Mouse (Mus musculus): ENCODE data around the gene Sgsm2. TPM values are rescaled to one million over a fixed set of nuclear protein-coding genes. Genes with fewer than 3 reads are reported as not detected.
A peak's percentile ranks its signal among the peaks of the same experiment; 100 is the strongest.

The Sgsm2 gene
- total RNA-seq, 2 experiments from 2014 or later = 83.1 to 94.5 TPM

DNA sequence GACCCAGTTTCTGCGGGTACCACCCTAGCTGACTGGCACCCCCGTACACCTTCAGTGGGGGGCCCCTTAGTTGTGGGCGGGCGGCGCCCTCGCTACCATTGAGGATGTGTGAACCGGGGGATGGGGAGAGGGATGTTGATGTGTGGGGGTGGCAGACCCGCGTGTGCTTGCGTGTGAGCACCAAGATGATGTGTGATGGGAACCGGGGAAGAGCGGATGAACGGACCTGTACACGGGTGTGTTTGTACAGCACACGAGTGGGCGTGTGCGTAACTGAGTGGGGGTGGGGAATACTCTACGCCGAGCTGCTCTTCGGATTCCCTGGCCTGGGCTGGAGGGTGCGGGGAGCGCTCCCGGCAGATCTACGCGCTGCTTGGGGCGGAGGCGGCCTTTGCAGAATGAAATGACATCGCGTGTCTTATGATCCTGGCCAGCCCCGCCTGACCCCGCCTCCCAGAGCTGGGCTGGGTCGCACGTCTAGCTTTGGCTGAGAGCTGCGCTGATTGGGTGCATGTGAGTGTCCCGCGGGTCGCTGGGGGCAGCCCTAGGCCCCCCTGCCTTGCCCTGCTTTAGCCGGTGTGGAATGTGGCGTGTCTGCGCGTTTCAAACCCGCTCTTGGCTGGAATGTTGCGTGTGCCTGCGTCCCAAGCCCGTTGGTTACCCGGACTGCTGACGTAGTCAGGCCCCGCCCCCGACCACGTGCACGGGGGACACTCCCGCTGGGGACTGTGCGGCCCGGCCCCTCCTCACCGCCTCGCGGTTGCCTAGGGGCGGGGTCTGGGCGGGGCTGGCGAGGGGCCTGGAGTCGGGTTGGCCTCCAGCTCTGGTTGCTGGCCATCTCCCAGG lies 65.0 kb downstream of the Sgsm2 start:
- no peak for TF ChIP-seq CTCF (IDR thresholded peaks at IDR 0.05)
- intact Hi-C loops (cut with DNase I) = loop anchor here (5.0 kb wide), 3 partner anchors 110 to 340 kb away; partner anchors contain the start of gene Pafah1b1
- peak; percentile 97 to 98 for DNase-seq (ENCODE audit: extremely low spot score in 1 of 2, low spot score in 2 of 2)
- peak overlapping the region; percentile 76 for H3K4me3 ChIP-seq
- H3K27ac ChIP-seq = peak overlapping the region; percentile 96

GRCm38 (mm10) chr11:74831191-74831605 lies 65.7 kb downstream of the Sgsm2 start:
- intact Hi-C loops (cut with DNase I) = loop anchor here (5.0 kb wide), 3 partner anchors 109 to 341 kb away; partner anchors contain the start of gene Pafah1b1
- Histone ChIP-seq H3K4me3 (peak overlapping the region; percentile 76), H3K27ac (peak overlapping the region; percentile 96)
- DNase-seq (ENCODE audit: extremely low spot score in 1 of 2, low spot score in 2 of 2) = peak in 1 of 2 experiments; percentile 59
- TF ChIP-seq CTCF (IDR thresholded peaks at IDR 0.05) = no peak

DNA sequence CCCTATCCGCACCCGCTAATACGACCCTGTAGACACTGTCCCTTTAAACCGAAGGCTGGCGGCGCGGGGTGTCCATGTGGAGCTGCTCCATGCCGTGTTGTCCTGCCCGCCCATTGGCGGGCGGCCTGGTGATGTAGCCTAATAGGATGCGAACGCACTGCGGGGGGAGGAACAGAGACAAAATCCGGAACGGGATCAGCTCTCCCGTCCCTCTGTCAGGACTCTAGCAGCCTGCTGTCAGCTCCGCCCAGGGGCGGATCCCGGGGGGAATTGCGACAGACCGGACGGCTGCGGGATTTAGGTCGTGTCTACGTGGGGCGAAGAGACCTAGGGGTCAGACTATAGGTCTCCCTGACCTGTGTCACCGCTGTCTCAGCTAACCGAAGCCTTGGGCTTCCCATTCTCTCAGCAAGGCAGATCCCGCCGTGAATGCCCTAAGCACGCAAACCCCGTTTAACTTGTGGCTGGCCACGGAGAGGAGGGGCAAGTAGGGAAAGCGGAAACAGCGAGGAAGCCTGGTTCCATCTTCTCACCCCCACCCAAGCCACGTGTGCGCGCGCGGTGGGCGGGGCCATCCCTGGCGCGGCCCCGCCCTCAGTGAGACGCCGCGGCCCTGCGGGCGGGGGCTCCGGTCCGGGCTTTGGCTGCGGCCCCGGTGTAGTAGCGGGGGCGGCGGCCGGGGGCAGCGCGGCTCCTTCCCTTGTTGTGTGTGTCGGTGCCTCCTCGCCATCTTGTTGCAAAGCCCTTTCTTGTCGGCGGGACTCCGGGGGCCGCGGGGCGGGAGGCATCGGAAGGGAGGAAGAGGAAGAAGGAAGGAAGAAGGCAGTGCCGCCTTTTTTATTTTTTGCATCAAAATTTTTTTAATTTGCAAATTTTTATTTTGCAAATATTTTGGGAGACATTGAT lies 66.4 kb downstream of the Sgsm2 start, which contains the start of gene Mnt:
Mnt (plus strand) TSS at position 665 of the 906 bp plus-strand sequence.
- Histone ChIP-seq H3K27ac (peak within 1 kb of the TSS; percentile 96), H3K4me3 (peak within 1 kb of the TSS; percentile 76)
- intact Hi-C loops (cut with DNase I) = loop anchor here (5.0 kb wide), 3 partner anchors 108 to 342 kb away; partner anchors contain the start of gene Pafah1b1
- peak; percentile 95 to 99 for DNase-seq (ENCODE audit: extremely low spot score in 1 of 2, low spot score in 2 of 2)
- TF ChIP-seq CTCF (IDR thresholded peaks at IDR 0.05) = no peak; the same call in none of the 2 replicates

DNA sequence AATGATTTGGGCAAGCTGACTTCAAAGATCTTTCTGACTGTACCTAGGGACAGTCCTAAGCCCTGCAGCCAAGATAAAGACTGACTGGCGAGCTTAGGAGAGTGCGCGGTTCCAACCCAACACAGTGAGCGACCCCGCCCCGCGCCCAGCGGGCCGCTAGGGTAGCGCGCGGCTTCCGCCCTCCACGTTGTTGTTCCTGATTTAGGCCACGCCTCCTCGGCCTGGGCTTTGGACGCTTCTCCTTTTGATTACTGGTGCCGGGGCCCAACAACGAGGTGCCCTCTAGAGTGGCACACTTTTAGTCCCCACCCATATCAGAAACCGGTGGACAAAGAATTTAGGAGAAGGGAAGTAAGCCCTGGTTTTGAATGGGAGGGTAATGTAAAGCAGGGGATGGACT lies 67.0 kb downstream of the Sgsm2 start:
- Histone ChIP-seq H3K27ac (peak overlapping the region; percentile 96), H3K4me3 (peak overlapping the region; percentile 76)
- intact Hi-C loops (cut with DNase I) = loop anchor here (5.0 kb wide), 3 partner anchors 108 to 342 kb away; partner anchors contain the start of gene Pafah1b1
- peak in 1 of 2 experiments; percentile 75 for DNase-seq (ENCODE audit: extremely low spot score in 1 of 2, low spot score in 2 of 2)
- TF ChIP-seq CTCF (IDR thresholded peaks at IDR 0.05) = peak; percentile 24

DNA sequence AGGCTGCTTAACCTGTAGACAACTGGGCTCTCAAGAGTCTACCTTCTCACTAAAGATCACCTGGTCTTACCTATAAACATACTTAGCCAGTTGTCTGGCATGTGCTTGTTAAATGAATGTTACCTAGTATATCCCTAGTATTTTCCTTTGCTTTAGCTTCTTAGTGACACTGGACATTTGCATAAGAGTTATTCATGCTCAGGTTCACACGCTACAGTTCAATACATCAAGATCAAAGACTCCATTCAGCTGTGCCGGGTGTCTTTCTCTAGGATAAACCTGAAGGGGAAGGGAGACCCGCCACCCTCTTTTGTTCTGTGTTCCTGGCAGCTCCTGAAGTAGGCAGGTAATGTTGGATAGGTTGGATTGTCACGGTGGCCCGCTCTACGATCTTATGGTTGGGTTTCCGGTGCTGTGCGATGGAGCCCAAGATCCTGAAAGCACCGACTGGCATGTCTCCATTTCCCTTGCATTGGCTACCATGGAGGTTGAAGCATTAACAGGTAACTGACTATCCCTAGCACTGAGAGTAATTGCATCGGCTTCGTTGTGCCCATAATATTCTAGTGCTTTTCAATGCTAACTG lies 67.8 kb downstream of the Sgsm2 start:
- Histone ChIP-seq H3K4me3 (peak overlapping the region; percentile 76; the same call in 1 of the 2 replicates), H3K27ac (peak overlapping the region; percentile 96; the same call in 1 of the 2 replicates)
- TF ChIP-seq CTCF (IDR thresholded peaks at IDR 0.05) = no peak
- no peak for DNase-seq (ENCODE audit: extremely low spot score in 1 of 2, low spot score in 2 of 2)
- intact Hi-C loops (cut with DNase I) = no loop called here

- intact Hi-C loops (cut with DNase I) = no loop called here
- peak overlapping the region; percentile 29 for H3K27ac ChIP-seq
Observed at GRCm38 (mm10) chr11:74828404-74828931, 68.4 kb downstream of the Sgsm2 start.

GRCm38 (mm10) chr11:74827791-74828403 lies 69.0 kb downstream of the Sgsm2 start:
- Histone ChIP-seq H3K27ac (peak overlapping the region; percentile 29), H3K4me3 (no peak overlapping the region)
- no peak for TF ChIP-seq CTCF (IDR thresholded peaks at IDR 0.05)
- DNase-seq (ENCODE audit: extremely low spot score in 1 of 2, low spot score in 2 of 2) = no peak
- intact Hi-C loops (cut with DNase I) = no loop called here

More at GRCm38 (mm10) chr11:74828404-74828931, 68.4 kb downstream of the Sgsm2 start:
- H3K4me3 ChIP-seq = no peak overlapping the region
- TF ChIP-seq CTCF (IDR thresholded peaks at IDR 0.05) = no peak; the same call in none of the 2 replicates
- no peak for DNase-seq (ENCODE audit: extremely low spot score in 1 of 2, low spot score in 2 of 2)

DNA sequence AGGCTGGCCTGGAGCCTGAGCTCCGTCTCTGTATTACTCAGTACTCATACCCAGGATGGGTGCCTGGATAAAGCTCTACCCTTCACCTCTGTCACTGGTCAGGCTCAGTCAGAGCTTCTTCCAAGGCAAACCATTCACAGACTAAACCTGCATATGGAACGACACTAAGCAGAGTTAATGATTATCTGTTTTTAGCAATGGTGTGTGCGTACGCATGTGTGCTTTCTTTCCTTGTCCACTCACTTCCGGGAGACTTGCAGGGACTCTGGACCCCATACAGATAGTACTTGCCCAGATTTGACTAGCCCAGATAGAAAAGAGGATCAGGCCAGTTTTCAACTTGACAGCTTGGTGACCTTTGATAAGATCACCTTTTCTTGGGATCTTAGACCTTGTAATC lies 70.2 kb downstream of the Sgsm2 start:
- intact Hi-C loops (cut with DNase I) = no loop called here
- H3K27ac ChIP-seq = no peak overlapping the region
- no peak overlapping the region for H3K4me3 ChIP-seq
- TF ChIP-seq CTCF (IDR thresholded peaks at IDR 0.05) = no peak
- no peak for DNase-seq (ENCODE audit: extremely low spot score in 1 of 2, low spot score in 2 of 2)

- no peak for TF ChIP-seq CTCF (IDR thresholded peaks at IDR 0.05)
- intact Hi-C loops (cut with DNase I) = no loop called here
Observed at GRCm38 (mm10) chr11:74826151-74826550, 70.7 kb downstream of the Sgsm2 start.

GRCm38 (mm10) chr11:74822746-74823440 lies 74.0 kb downstream of the Sgsm2 start:
- Histone ChIP-seq H3K4me3 (no peak overlapping the region), H3K27ac (no peak overlapping the region)
- intact Hi-C loops (cut with DNase I) = no loop called here
- no peak for TF ChIP-seq CTCF (IDR thresholded peaks at IDR 0.05)
- no peak for DNase-seq (ENCODE audit: extremely low spot score in 1 of 2, low spot score in 2 of 2)

More at GRCm38 (mm10) chr11:74826151-74826550, 70.7 kb downstream of the Sgsm2 start:
- Histone ChIP-seq H3K4me3 (no peak overlapping the region), H3K27ac (no peak overlapping the region)
- no peak for DNase-seq (ENCODE audit: extremely low spot score in 1 of 2, low spot score in 2 of 2)
